Mouse (Mus musculus): ENCODE measurements around the gene Dcst1. TPM values are rescaled to one million over a fixed set of nuclear protein-coding genes. Genes with fewer than 3 reads are reported as not detected.

The Dcst1 gene
- polyA plus RNA-seq, 1 experiment: 0.20 TPM

DNA sequence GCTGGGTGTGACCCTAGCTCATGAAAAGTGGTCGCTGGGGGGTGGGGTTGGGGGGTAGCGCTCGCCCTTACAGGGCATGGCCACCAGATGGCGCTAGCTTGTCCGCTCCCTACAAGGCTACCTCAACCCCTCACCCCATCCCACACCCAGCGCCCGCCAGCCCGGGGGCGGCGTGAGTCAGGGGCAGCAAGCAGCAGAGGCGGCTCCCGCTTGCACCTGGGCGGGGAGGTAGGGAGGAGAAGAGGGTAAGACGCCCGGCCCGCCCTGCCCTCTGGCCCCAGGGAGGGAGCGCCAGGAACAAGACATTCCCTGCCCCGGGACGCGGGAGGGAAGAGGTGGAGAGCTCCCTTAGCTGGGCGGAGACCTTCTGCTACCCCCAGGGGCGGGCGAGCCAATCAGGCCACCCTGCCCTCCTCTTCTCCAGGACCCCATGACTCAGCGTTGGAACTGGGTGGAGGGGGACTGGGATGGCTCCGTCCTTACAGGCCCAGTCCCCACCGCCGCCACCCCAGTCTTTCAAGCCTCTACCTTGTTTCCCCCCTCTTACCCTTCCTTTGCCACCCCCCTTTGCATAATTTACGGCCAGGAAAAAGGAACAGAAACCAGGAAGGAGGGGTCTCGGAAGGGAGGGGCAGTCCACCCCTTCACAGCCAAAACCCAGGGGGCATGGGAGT, 13.5 kb upstream of the Dcst1 start:
- no peak overlapping the region for H3K4me3 ChIP-seq (ENCODE audit: insufficient read depth, poor library complexity, severe bottlenecking)
- peak overlapping the region; percentile 27 for H3ac ChIP-seq (ENCODE audit: control insufficient read depth, insufficient read length, low read depth)
- H3K79me3 ChIP-seq (ENCODE audit: low read depth): no peaks in the 10 kb centered on the region
- peaks cover 15% of the 10 kb centered on the region for H3K36me3 ChIP-seq (ENCODE audit: control insufficient read depth, insufficient read depth)
- no peaks in the 10 kb centered on the region for H3K27me3 ChIP-seq (ENCODE audit: control insufficient read depth, insufficient read depth, insufficient read length)
- no peak for TF ChIP-seq CEBPB (IDR thresholded peaks at IDR 0.05; ENCODE audit: low read depth)
- peak; percentile 94 for TF ChIP-seq CTCF (IDR thresholded peaks at IDR 0.05; ENCODE audit: control insufficient read depth, insufficient read depth, insufficient read length)
- TF ChIP-seq MYOD1 (IDR thresholded peaks at IDR 0.05; ENCODE audit: control insufficient read depth, insufficient read length, low read depth): no peak
- no peak for TF ChIP-seq MYOG (IDR thresholded peaks at IDR 0.05; ENCODE audit: control insufficient read depth, extremely low read depth, insufficient read length)
- no peak for TF ChIP-seq FOSL1 (IDR thresholded peaks at IDR 0.05; ENCODE audit: insufficient read depth, low read length, poor library complexity, severe bottlenecking)
- H3K79me2 ChIP-seq (ENCODE audit: control insufficient read depth, insufficient read depth): peaks cover 8% of the 10 kb centered on the region

DNA sequence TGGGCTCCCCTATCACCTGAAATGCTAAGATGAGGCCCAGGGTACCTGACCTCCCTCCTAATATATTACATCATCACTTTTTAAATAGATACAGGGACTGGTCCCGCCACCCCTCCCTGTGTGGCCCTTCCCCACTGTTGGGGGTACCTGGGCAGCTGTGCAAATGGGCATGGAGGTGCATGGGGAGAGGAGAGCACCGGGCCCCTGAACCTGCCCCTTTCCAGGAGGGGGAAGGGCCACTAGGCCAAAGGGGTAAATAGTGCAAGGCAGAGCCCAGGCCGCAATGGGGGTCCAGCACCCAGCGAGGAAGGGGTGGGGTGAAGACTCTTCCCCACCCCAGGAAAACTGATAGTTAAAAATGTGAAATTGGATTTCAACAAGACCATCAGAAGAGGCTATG, 12.8 kb upstream of the Dcst1 start:
- TF ChIP-seq CEBPB (IDR thresholded peaks at IDR 0.05; ENCODE audit: low read depth) (no peak), CTCF (IDR thresholded peaks at IDR 0.05; ENCODE audit: control insufficient read depth, insufficient read depth, insufficient read length) (no peak), MAX (IDR thresholded peaks at IDR 0.05) (no peak), USF1 (IDR thresholded peaks at IDR 0.05; ENCODE audit: low read depth) (no peak), MYOG (IDR thresholded peaks at IDR 0.05; ENCODE audit: control insufficient read depth, extremely low read depth, insufficient read length) (no peak), MYOD1 (IDR thresholded peaks at IDR 0.05; ENCODE audit: control insufficient read depth, insufficient read length, low read depth) (no peak), FOSL1 (IDR thresholded peaks at IDR 0.05; ENCODE audit: insufficient read depth, low read length, poor library complexity, severe bottlenecking) (no peak)
- H3K36me3 ChIP-seq (ENCODE audit: control insufficient read depth, insufficient read depth): peaks cover 15% of the 10 kb centered on the region
- no peaks in the 10 kb centered on the region for H3K27me3 ChIP-seq (ENCODE audit: control insufficient read depth, insufficient read depth, insufficient read length)
- no peak overlapping the region for H3ac ChIP-seq (ENCODE audit: control insufficient read depth, insufficient read length, low read depth)
- H3K79me2 ChIP-seq (ENCODE audit: control insufficient read depth, insufficient read depth): peaks cover under 1% of the 10 kb centered on the region
- no peak overlapping the region for H3K4me3 ChIP-seq (ENCODE audit: insufficient read depth, poor library complexity, severe bottlenecking)
- H3K79me3 ChIP-seq (ENCODE audit: low read depth): no peaks in the 10 kb centered on the region

DNA sequence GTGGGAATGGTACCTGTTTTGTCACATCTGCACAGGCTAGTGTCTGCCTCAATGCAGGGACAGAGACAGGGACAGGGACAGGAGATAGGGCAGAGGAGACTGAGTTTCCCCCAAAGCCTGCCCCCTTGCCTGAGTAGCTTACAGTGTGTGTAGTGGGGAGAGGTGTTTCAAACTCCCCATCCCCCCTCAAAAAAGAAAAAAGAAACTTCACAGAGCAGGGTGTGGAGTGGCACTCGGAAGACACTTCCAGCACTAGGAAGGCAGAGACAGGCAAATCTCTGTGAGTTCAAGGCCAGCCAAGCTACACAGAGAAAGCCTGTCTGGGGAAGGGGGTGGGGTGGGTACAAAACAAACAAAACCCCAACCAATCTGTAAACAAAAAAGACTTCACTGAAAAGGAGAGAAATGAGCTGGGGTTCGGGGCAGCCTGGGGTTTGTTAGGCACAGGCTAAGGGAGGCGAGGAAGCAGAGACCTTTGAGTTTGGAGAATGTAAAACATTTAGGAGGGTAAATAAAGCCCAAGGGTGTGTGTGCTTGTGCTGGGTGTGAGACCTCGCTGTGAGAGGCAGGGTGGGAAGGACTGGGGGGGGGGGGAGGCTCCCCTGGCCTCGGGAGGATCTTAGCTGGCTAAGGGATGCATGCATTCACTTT, 8.7 kb upstream of the Dcst1 start:
- Histone ChIP-seq H3K79me3 (ENCODE audit: low read depth) (no peaks in the 10 kb centered on the region), H3K27me3 (ENCODE audit: control insufficient read depth, insufficient read depth, insufficient read length) (peaks cover 7% of the 10 kb centered on the region), H3K79me2 (ENCODE audit: control insufficient read depth, insufficient read depth) (no peaks in the 10 kb centered on the region), H3K4me3 (ENCODE audit: insufficient read depth, poor library complexity, severe bottlenecking) (no peak overlapping the region), H3K36me3 (ENCODE audit: control insufficient read depth, insufficient read depth) (peaks cover under 1% of the 10 kb centered on the region), H3ac (ENCODE audit: control insufficient read depth, insufficient read length, low read depth) (no peak overlapping the region)
- TF ChIP-seq FOSL1 (IDR thresholded peaks at IDR 0.05; ENCODE audit: insufficient read depth, low read length, poor library complexity, severe bottlenecking): no peak
- TF ChIP-seq USF1 (IDR thresholded peaks at IDR 0.05; ENCODE audit: low read depth): no peak
- no peak for TF ChIP-seq CEBPB (IDR thresholded peaks at IDR 0.05; ENCODE audit: low read depth)
- no peak for TF ChIP-seq CTCF (IDR thresholded peaks at IDR 0.05; ENCODE audit: control insufficient read depth, insufficient read depth, insufficient read length)
- no peak for TF ChIP-seq MYOD1 (IDR thresholded peaks at IDR 0.05; ENCODE audit: control insufficient read depth, insufficient read length, low read depth)
- TF ChIP-seq MAX (IDR thresholded peaks at IDR 0.05): no peak
- TF ChIP-seq MYOG (IDR thresholded peaks at IDR 0.05; ENCODE audit: control insufficient read depth, extremely low read depth, insufficient read length): no peak

DNA sequence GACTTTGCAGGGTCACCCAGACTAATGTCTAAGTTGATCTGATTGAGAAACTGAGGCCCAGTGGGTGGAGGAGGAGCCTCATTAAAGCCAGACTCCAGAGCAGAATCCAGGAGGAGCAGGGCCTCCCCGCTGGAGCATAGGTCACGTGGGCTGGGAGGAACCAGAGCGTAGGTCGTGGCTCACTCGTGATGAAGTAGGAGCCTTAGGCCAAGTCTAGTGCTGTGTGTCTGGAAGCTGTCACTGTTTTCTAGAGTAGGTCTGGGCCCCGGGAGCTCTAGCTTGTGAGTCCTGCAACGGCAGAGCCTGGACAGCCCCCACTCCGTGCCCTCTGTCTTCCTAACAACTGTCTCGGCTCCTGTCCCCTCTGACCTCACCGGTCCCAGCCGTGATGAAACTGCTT, 2.3 kb upstream of the Dcst1 start:
- Histone ChIP-seq H3ac (ENCODE audit: control insufficient read depth, insufficient read length, low read depth) (no peak overlapping the region), H3K79me3 (ENCODE audit: low read depth) (no peaks in the 10 kb centered on the region), H3K4me3 (ENCODE audit: insufficient read depth, poor library complexity, severe bottlenecking) (no peak overlapping the region), H3K27me3 (ENCODE audit: control insufficient read depth, insufficient read depth, insufficient read length) (peaks cover 41% of the 10 kb centered on the region), H3K36me3 (ENCODE audit: control insufficient read depth, insufficient read depth) (no peaks in the 10 kb centered on the region), H3K79me2 (ENCODE audit: control insufficient read depth, insufficient read depth) (no peaks in the 10 kb centered on the region)
- TF ChIP-seq CTCF (IDR thresholded peaks at IDR 0.05; ENCODE audit: control insufficient read depth, insufficient read depth, insufficient read length) (no peak), CEBPB (IDR thresholded peaks at IDR 0.05; ENCODE audit: low read depth) (no peak), USF1 (IDR thresholded peaks at IDR 0.05; ENCODE audit: low read depth) (peak; percentile 46)

DNA sequence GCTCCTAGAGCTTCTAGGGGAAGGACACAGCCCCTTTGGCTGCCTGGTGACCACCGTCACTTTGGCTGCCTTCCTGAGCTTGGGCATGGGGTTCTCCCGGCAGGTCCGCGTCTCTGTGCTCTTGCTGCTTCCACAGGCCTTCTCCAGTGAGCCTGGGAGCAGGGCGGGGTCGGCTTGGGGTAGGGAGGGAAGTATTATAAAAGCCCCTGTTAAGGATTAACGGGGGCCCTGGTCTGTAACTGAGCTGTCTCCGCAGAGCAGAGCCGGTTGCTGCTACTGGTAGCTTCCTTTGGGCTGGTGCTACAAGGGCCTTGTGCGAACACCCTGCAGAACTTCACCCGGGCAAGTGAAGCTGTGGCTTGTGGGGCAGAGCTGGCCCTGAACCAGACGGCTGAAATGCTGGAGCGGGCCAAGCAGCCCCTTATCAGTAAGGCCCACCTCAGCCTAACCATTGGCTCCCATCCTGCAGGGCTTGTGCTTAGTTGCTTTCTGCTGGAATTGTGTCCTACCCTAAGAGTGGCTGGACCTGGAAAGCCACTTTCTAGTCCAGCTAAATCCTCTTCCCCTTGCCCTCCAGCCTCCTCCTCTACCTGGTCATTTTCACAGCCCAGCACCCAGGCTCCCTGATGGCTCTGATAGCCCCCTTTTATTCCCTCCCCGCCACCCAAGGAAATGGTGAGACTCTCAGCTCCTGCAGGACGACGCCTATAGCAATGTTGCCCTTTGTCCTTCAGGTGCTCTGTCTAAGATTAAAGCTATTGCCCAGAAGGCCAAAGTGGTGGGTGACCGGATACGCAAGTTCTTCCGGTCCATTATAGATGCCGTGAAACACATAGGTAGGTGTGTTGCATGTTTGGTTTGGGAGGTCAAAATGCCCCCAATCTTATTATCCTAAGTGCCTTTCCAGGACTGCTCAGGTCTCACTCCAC, 697 bp upstream of the Dcst1 start:
- Histone ChIP-seq H3K27me3 (ENCODE audit: control insufficient read depth, insufficient read depth, insufficient read length) (peaks cover 41% of the 10 kb centered on the region), H3ac (ENCODE audit: control insufficient read depth, insufficient read length, low read depth) (no peak overlapping the region), H3K4me3 (ENCODE audit: insufficient read depth, poor library complexity, severe bottlenecking) (no peak overlapping the region), H3K36me3 (ENCODE audit: control insufficient read depth, insufficient read depth) (no peaks in the 10 kb centered on the region), H3K79me3 (ENCODE audit: low read depth) (no peaks in the 10 kb centered on the region), H3K79me2 (ENCODE audit: control insufficient read depth, insufficient read depth) (no peaks in the 10 kb centered on the region)
- TF ChIP-seq CTCF (IDR thresholded peaks at IDR 0.05; ENCODE audit: control insufficient read depth, insufficient read depth, insufficient read length): no peak
- no peak for TF ChIP-seq USF1 (IDR thresholded peaks at IDR 0.05; ENCODE audit: low read depth)
- TF ChIP-seq CEBPB (IDR thresholded peaks at IDR 0.05; ENCODE audit: low read depth): no peak
- TF ChIP-seq MYOD1 (IDR thresholded peaks at IDR 0.05; ENCODE audit: control insufficient read depth, insufficient read length, low read depth): no peak
- no peak for TF ChIP-seq MYOG (IDR thresholded peaks at IDR 0.05; ENCODE audit: control insufficient read depth, extremely low read depth, insufficient read length)
- no peak for TF ChIP-seq FOSL1 (IDR thresholded peaks at IDR 0.05; ENCODE audit: insufficient read depth, low read length, poor library complexity, severe bottlenecking)
- TF ChIP-seq MAX (IDR thresholded peaks at IDR 0.05): no peak
